Mouse (Mus musculus) liver, embryonic 14.5 days (tissue): ENCODE data around the gene Zfp36l2.

ENCODE experiments used
- CTCF ChIP-seq: IDR thresholded peaks from 2 replicates; pipeline ENCODE4 v1.5.1; 2016; ENCODE audit warnings: antibody characterized with exemption, low read depth, control low read depth
- EP300 ChIP-seq: IDR thresholded peaks from 2 replicates; pipeline ENCODE4 v1.6.1; 2016; ENCODE audit warnings: antibody characterized with exemption, low read depth

DNA sequence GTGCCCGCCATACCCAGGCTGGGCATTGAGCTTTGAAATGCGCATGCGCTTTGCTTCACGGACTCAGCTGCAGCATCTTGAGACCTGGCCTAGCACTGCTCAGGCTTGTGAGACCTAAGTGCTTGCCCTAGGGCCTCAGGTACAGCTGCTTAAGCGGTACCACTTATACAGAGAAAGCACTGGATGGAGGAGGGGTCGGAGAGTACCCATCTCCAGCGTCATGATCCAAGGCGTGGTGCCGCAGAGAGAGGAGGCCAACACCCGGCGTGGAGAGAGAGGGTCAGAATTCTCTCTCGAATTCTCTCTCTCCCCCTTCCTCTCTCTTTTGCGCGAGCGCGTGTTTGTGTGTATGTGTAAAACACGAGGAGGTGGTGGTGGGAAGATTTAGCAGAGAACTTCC, 12.6 kb downstream of the Zfp36l2 start:
- TF ChIP-seq CTCF (no peak), EP300 (no peak)
